Comparison of ENCODE assay signal across 35 mouse cellular contexts in the genomic region with DNA sequence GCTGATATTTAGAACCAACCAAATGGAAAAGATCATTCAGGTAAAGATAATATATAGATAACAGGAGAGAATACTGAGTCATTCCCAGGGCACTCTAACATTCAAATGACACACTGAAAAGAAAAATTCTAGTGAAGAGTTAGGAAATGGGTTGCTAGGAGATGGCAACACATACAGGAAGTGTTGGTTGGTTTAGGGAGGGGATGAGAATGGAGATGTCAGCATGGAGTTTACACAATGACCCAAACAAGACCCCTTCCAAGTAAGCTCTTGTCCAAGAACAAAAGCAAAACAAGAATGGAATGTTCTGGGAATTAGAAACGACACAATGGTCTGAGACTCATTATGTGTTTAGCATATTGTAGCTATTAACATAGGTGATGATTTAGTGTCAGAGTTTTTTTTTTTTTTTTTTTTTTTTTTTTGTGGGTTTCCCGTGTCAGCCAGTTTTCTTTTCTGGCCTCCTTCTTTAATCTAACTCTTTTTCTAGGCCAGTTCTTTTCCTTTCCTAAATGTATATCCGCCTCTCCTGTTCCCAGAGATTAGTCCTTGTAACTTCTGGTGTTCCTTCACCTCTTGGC. TPM values are rescaled to one million over a fixed set of nuclear protein-coding genes. Genes with fewer than 3 reads are reported as not detected.
DNase-seq lines count a peak whose midpoint lies in the region; ATAC-seq lines count a peak whose summit lies in the region.
"Had no signal": no experiment of that assay in that cellular context is flagged by ENCODE, and none has a peak within 500 bp of the region (broad histone marks: within the 10 kb centered on the region; RNA-seq: fewer than 3 reads in every experiment).

No protein-coding gene starts in this region.

- no peaks in the 10 kb centered on the region for H3K4me1 ChIP-seq in kidney, embryonic 15.5 days
- H3K4me1 ChIP-seq: embryonic facial prominence, embryonic 12.5 days; heart, embryonic 15.5 days; limb, embryonic 13.5 days; liver, embryonic 12.5 days; midbrain, embryonic 15.5 days; neural tube, embryonic 13.5 days had no signal

- H3K27ac ChIP-seq in kidney, embryonic 15.5 days: no peak overlapping the region
- H3K27ac ChIP-seq: embryonic facial prominence, embryonic 12.5 days; heart, embryonic 15.5 days; limb, embryonic 13.5 days; liver, embryonic 12.5 days; midbrain, embryonic 15.5 days; neural tube, embryonic 13.5 days; stomach, postnatal 0 days had no signal

- no peaks in the 10 kb centered on the region for H3K27me3 ChIP-seq in kidney, embryonic 15.5 days
- H3K27me3 ChIP-seq: embryonic facial prominence, embryonic 12.5 days; heart, embryonic 15.5 days; limb, embryonic 13.5 days; liver, embryonic 12.5 days; midbrain, embryonic 15.5 days; neural tube, embryonic 13.5 days had no signal

- peak; percentile 4 for DNase-seq in embryo, embryonic 10 days (ENCODE audit: low spot score)
- DNase-seq in embryo, embryonic 9.5 days (ENCODE audit: extremely low spot score): no peak
- peak; percentile 66 for DNase-seq in 416B (ENCODE audit: low read depth)
- peak; percentile 9 for DNase-seq in mesoderm, embryonic 11.5 days (ENCODE audit: low read depth, low spot score)
- DNase-seq in cerebellum, adult 11 months: no peak
- DNase-seq in left cerebral cortex, postnatal 36 days (ENCODE audit: low spot score in 2 of 2): no peak
- DNase-seq: adrenal gland, postnatal 10 days; cerebellum, adult 2 months; cerebellum, postnatal 36 days; forebrain, postnatal 0 days; gastrocnemius, postnatal 36 days; heart, postnatal 36 days; kidney, postnatal 36 days; layer of hippocampus, postnatal 36 days; lung, embryonic 14.5 days; thymus, adult 2 months; thymus, postnatal 4 days had no signal

- no peak overlapping the region for H3K4me2 ChIP-seq in kidney, embryonic 15.5 days
- H3K4me2 ChIP-seq: embryonic facial prominence, embryonic 12.5 days; heart, embryonic 15.5 days; limb, embryonic 13.5 days; liver, embryonic 12.5 days; lung, embryonic 14.5 days; midbrain, embryonic 15.5 days; neural tube, embryonic 13.5 days had no signal

- peak; percentile 63; the same call in 1 of the 2 replicates for ATAC-seq in common myeloid progenitor, adult 5-6 weeks (replicated peaks; ENCODE audit: low read depth, poor library complexity, severe bottlenecking)
- no peak for ATAC-seq in kidney, embryonic 15.5 days (replicated peaks; ENCODE audit: low FRiP score)
- ATAC-seq: forebrain, postnatal 0 days; hindbrain, embryonic 16.5 days; intestine, embryonic 16.5 days; liver, embryonic 12.5 days; midbrain, embryonic 15.5 days had no signal

- no peak overlapping the region for H3K9ac ChIP-seq in kidney, embryonic 15.5 days
- H3K9ac ChIP-seq: embryonic facial prominence, embryonic 12.5 days; forebrain, postnatal 0 days; heart, embryonic 15.5 days; limb, embryonic 13.5 days; liver, embryonic 12.5 days; lung, embryonic 14.5 days; midbrain, embryonic 15.5 days; neural tube, embryonic 13.5 days had no signal

- H3K4me3 ChIP-seq in kidney, embryonic 15.5 days (replicated peaks): no peak overlapping the region
- H3K4me3 ChIP-seq: embryonic facial prominence, embryonic 12.5 days; heart, embryonic 15.5 days; limb, embryonic 13.5 days; liver, embryonic 12.5 days; midbrain, embryonic 15.5 days; neural tube, embryonic 13.5 days had no signal

- H3K9me3 ChIP-seq in kidney, embryonic 15.5 days (replicated peaks): no peaks in the 10 kb centered on the region
- H3K9me3 ChIP-seq: embryonic facial prominence, embryonic 12.5 days; G1E; heart, embryonic 15.5 days; limb, embryonic 13.5 days; liver, embryonic 12.5 days; midbrain, embryonic 15.5 days; neural tube, embryonic 13.5 days had no signal

- WGBS in kidney, embryonic 15.5 days: 64% methylated on average over 3 of the region's 3 CpGs

- intact Hi-C loops in left cerebral cortex, postnatal 36 days (cut with DNase I): no loop called here

- no peaks in the 10 kb centered on the region for H3K36me3 ChIP-seq in kidney, embryonic 15.5 days
- H3K36me3 ChIP-seq: embryonic facial prominence, embryonic 12.5 days; G1E; heart, embryonic 15.5 days; limb, embryonic 13.5 days; liver, embryonic 12.5 days; midbrain, embryonic 15.5 days; neural tube, embryonic 13.5 days had no signal

RNA-seq across cellular contexts. Expression of gene Gm21905, which starts 35.8 kb away (rescaled TPM):
- total RNA-seq in common myeloid progenitor, adult 5-6 weeks (2017): not detected in 2 replicates
- total RNA-seq in left cerebral cortex, postnatal 36 days (2021): not detected
- polyA plus RNA-seq in kidney, embryonic 15.5 days (2015; fragmentation: Nextera tagmentation; extraction: Ambion mirVana): not detected in 2 replicates
- total RNA-seq: adrenal gland, postnatal 10 days; forebrain, postnatal 0 days; G1E; gastrocnemius, postnatal 36 days; heart, adult 8-10 months; heart, postnatal 36 days; layer of hippocampus, adult 8-10 months; layer of hippocampus, postnatal 36 days; left cerebral cortex, postnatal 14 days had no signal
- polyA plus RNA-seq: cerebellum, adult 2 months; embryonic facial prominence, embryonic 12.5 days; forebrain, embryonic 11.5 days; forebrain, postnatal 0 days; G1E; heart, embryonic 15.5 days; hindbrain, embryonic 16.5 days; intestine, embryonic 16.5 days; kidney, embryonic 14.5 days; limb, embryonic 13.5 days; liver, embryonic 12.5 days; lung, embryonic 14.5 days; midbrain, embryonic 15.5 days; neural tube, embryonic 13.5 days; small intestine, adult 2 months; stomach, postnatal 0 days; thymus, adult 2 months had no signal

RNA-seq across cellular contexts. Expression of gene Gm5108, which starts 40.6 kb away (rescaled TPM):
- not detected in 2 replicates for total RNA-seq in common myeloid progenitor, adult 5-6 weeks (2017)
- total RNA-seq in left cerebral cortex, postnatal 36 days (2021): not detected
- not detected in 2 replicates for polyA plus RNA-seq in kidney, embryonic 15.5 days (2015; fragmentation: Nextera tagmentation; extraction: Ambion mirVana)
- total RNA-seq: adrenal gland, postnatal 10 days; forebrain, postnatal 0 days; G1E; gastrocnemius, postnatal 36 days; heart, adult 8-10 months; heart, postnatal 36 days; layer of hippocampus, adult 8-10 months; layer of hippocampus, postnatal 36 days; left cerebral cortex, postnatal 14 days had no signal
- polyA plus RNA-seq: cerebellum, adult 2 months; embryonic facial prominence, embryonic 12.5 days; forebrain, embryonic 11.5 days; forebrain, postnatal 0 days; G1E; heart, embryonic 15.5 days; hindbrain, embryonic 16.5 days; intestine, embryonic 16.5 days; kidney, embryonic 14.5 days; limb, embryonic 13.5 days; liver, embryonic 12.5 days; lung, embryonic 14.5 days; midbrain, embryonic 15.5 days; neural tube, embryonic 13.5 days; small intestine, adult 2 months; stomach, postnatal 0 days; thymus, adult 2 months had no signal

RNA-seq across cellular contexts. Expression of gene Grxcr1, which starts 49.6 kb away (rescaled TPM):
- total RNA-seq in common myeloid progenitor, adult 5-6 weeks (2017): not detected in 2 replicates
- not detected for total RNA-seq in left cerebral cortex, postnatal 36 days (2021)
- not detected in 2 replicates for polyA plus RNA-seq in kidney, embryonic 15.5 days (2015; fragmentation: Nextera tagmentation; extraction: Ambion mirVana)
- total RNA-seq: adrenal gland, postnatal 10 days; forebrain, postnatal 0 days; G1E; gastrocnemius, postnatal 36 days; heart, adult 8-10 months; heart, postnatal 36 days; layer of hippocampus, adult 8-10 months; layer of hippocampus, postnatal 36 days; left cerebral cortex, postnatal 14 days had no signal
- polyA plus RNA-seq: cerebellum, adult 2 months; forebrain, embryonic 11.5 days; forebrain, postnatal 0 days; G1E; heart, embryonic 15.5 days; hindbrain, embryonic 16.5 days; intestine, embryonic 16.5 days; kidney, embryonic 14.5 days; limb, embryonic 13.5 days; liver, embryonic 12.5 days; lung, embryonic 14.5 days; midbrain, embryonic 15.5 days; neural tube, embryonic 13.5 days; small intestine, adult 2 months; stomach, postnatal 0 days; thymus, adult 2 months had no signal

Comparison
In these comparisons a context has a peak if more than half of its experiments do, and no peak if none do; other contexts are left out.
1. DNase-seq: peak in embryo, embryonic 10 days (single experiment), 416B (single experiment) and mesoderm, embryonic 11.5 days (single experiment); none in embryo, embryonic 9.5 days (single experiment), cerebellum, adult 11 months (single experiment) and left cerebral cortex, postnatal 36 days (0 of 2).